Mouse (Mus musculus) E14TG2a.4 (cell line): ENCODE data around the gene BC005624.

Experiments
- H3K27me3 ChIP-seq: 2 replicates; pipeline ENCODE4 v1.6.1; 2014; ENCODE audit warnings: low read length, control low read depth; ENCODE audit not compliant: insufficient read depth
- H3K36me3 ChIP-seq: 2 replicates; pipeline ENCODE4 v1.6.1; 2014; ENCODE audit warnings: low read length, control low read depth; ENCODE audit not compliant: insufficient read depth
- H3K4me1 ChIP-seq: replicated peaks from 2 replicates; pipeline ENCODE4 v1.6.1; 2014; ENCODE audit warnings: low read depth, low read length, control low read depth
- H3K4me3 ChIP-seq: replicated peaks from 2 replicates; pipeline ENCODE4 v1.5.1; 2014; ENCODE audit warnings: mild to moderate bottlenecking, low read length
- H3K9me3 ChIP-seq: 2 replicates; pipeline ENCODE4 v1.6.1; 2014; ENCODE audit warnings: low read length, control low read depth
- CTCF ChIP-seq: conservative IDR thresholded peaks from 2 replicates; pipeline ENCODE4 v1.5.1; 2014; ENCODE audit warnings: low read length
- NANOG ChIP-seq: IDR thresholded peaks from 2 replicates; pipeline ENCODE4 v1.6.1; 2014; ENCODE audit warnings: borderline replicate concordance, low read length, mixed read lengths
- POU5F1 ChIP-seq: IDR thresholded peaks from 2 replicates; pipeline ENCODE4 v1.6.1; 2014; ENCODE audit warnings: low read length, borderline replicate concordance

The BC005624 gene

DNA sequence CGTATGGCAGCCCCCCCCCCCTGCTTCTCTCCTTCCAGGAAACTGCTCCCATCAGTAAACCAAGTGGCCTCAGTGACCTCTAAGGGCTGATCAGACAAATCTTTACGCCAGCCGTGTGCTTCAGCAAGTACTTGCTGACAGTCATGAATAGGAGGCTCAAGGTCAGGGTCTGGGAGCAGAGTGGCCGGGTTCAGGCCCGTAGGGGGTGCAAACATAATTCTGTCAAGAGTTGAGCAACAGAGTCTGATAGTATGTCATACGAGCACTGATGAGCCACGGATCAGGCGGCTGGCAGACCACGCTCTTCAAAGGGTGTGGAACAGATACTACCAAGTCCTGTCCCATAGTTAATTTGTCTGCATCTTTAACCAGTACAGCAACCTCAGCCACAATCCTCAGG lies 8.2 kb upstream of the BC005624 start:
- H3K4me3 ChIP-seq = no peak overlapping the region
- H3K9me3 ChIP-seq = 0 out of 2 replicates have a peak, but pooled peaks cover 5% of the 10 kb centered on the region
- H3K27me3 ChIP-seq = no peaks in the 10 kb centered on the region
- TF ChIP-seq CTCF = no peak
- no peak for TF ChIP-seq POU5F1
- no peak for TF ChIP-seq NANOG
- peaks cover 39% of the 10 kb centered on the region for H3K4me1 ChIP-seq
- peaks cover 7% of the 10 kb centered on the region; the same call in 1 of the 2 replicates for H3K36me3 ChIP-seq

DNA sequence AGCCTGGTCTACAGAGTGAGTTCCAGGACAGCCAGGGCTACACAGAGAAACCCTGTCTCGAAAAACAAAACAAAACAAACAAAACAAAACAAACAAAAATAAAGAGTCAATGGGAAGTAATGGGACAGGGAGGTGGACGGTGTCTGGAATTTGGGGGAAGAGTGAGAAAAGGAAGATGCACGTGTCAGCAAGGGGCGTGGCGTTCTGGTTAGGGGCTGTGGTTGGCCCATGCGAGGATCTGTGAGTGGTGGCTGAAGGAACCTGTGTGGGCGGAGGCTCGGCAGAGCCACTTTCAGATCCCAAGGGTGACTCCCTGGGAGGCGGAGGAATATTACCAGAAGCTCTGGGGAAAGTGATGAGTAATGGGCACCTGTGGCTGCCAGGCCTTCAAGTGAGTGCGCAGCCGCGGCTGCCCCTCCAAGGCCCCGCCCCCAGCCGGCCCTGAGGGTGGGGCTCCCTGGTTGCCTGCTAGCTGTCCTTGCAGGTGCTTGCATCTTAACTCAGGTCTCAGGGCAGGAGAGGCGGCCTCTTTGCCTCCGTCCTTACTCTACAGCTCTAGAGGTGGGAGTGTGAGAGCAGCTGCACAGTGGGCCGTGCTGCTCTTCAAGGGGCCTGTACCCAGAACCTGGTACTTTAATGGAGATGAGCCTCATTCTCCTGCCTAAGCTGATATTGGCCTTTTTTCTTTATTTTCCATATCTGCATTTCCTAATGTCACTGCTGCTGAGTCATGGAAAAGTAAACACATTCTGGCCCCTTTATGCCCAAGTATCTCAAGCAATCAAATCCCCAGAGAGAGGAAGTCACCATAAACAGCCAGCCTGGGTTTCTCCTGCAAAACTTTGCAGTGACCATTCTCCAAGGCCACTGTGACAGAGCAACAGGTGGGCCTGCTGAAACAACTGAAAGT lies 3.4 kb upstream of the BC005624 start:
- peaks cover 47% of the 10 kb centered on the region for H3K4me1 ChIP-seq
- H3K27me3 ChIP-seq = no peaks in the 10 kb centered on the region
- peak overlapping the region; percentile 54 for H3K4me3 ChIP-seq
- H3K9me3 ChIP-seq = no peaks in the 10 kb centered on the region
- TF ChIP-seq POU5F1 (no peak), CTCF (no peak), NANOG (no peak)
- peaks cover 19% of the 10 kb centered on the region for H3K36me3 ChIP-seq

DNA sequence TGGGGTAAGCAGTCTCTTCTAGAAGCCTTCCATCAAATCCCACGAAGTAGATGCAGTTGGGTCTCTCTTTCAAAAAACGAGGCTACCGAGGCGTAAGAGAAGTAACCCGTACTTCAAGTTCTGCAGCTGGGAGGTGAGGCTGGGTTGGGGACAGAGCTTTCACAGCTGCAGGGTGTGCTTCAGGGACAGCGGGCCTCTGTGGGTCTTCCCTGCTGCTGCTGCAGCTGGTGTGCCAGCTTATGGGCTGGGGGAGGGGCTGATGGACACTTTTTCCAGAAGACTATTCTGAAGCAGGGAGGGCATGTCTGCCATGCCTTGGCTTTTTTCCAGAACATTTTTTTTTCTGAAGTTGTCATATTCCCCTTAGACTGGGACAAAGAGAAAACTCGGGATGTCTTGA lies 1.0 kb upstream of the BC005624 start:
- peaks cover 39% of the 10 kb centered on the region for H3K36me3 ChIP-seq
- peaks cover 44% of the 10 kb centered on the region for H3K4me1 ChIP-seq
- TF ChIP-seq NANOG = no peak
- TF ChIP-seq CTCF = no peak
- no peak for TF ChIP-seq POU5F1
- H3K4me3 ChIP-seq = peak overlapping the region; percentile 99
- no peaks in the 10 kb centered on the region for H3K9me3 ChIP-seq
- no peaks in the 10 kb centered on the region for H3K27me3 ChIP-seq

DNA sequence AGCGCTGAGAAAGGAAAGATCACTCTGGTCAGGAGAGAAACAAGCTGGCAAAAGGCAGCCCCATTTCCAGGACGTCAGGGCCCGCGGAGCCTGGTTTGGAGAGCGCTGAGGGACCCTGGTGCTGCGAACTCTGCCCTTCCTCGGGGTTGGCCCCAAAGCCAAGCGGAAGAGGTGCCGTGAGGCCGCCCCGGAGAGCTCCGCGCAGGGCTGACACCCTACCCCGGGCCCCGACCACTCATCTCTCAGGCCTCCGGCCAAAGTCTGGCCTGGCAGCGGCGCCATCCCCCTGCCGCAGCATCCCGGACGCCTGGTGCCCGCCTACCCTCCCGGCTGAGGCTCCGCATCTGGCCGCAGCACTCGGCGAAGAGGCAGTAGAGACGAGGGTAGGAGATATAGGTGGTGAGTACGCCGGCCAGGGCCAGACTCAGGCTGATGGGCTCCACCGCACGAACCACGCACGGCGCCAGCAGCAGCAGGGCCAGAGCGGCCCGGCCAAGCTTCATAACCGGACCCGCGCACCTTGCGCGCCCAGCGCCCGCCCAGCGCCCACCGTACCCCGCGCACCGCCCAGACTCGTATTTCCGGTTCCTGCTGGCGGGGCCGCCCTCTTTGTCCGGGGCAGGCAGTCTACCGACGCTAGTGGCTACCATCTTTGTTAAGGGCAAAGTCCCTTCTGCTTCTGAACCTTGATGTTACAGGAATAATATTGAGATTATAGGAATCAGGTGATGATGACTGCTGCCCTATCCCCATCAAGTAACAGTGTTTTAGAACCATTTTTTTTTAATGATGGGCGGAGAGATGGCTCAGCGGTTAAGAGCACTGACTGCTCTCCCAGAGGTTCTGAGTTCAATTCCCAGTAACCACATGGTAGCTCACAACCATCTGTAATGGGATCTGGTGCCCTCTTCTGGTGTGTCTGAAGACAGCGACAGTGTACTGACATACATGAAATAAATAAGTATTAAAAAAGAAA lies 14.4 kb downstream of the BC005624 start, which contains the start of gene Tor1a:
Gene Tor1a, minus strand, starts transcription at position 582 of the 976 bp plus-strand sequence.
- peaks cover 41% of the 10 kb centered on the region for H3K4me1 ChIP-seq
- H3K9me3 ChIP-seq = no peaks in the 10 kb centered on the region
- H3K27me3 ChIP-seq = no peaks in the 10 kb centered on the region
- TF ChIP-seq CTCF = peak; percentile 17; the same call in 1 of the 2 replicates
- TF ChIP-seq NANOG = no peak
- H3K36me3 ChIP-seq = peaks cover 59% of the 10 kb centered on the region
- H3K4me3 ChIP-seq = peak within 1 kb of the TSS; percentile 98

DNA sequence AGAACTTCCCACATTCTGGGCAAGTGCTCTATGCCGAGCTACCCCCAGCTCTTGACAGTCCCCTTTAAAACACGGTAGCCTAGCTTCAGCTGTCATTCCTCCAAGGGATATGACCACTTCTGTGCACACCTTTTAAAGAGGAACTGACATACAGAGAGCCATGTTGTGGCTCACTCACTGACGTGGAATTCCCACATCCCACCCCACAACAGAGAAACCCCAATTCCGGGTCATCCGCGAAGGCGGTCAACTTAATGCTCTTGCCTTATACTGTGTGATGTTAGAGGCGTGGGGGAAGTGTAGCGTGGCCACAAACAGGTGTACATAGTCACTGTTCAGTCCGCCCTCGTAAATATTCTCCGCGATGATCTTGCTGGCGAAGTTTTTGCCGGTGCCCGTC lies 15.2 kb downstream of the BC005624 start:
- peaks cover 49% of the 10 kb centered on the region for H3K4me1 ChIP-seq
- no peak for TF ChIP-seq NANOG
- no peak for TF ChIP-seq POU5F1
- no peak for TF ChIP-seq CTCF
- no peaks in the 10 kb centered on the region for H3K27me3 ChIP-seq
- H3K9me3 ChIP-seq = no peaks in the 10 kb centered on the region
- peaks cover 62% of the 10 kb centered on the region for H3K36me3 ChIP-seq
- peak overlapping the region; percentile 98 for H3K4me3 ChIP-seq

DNA sequence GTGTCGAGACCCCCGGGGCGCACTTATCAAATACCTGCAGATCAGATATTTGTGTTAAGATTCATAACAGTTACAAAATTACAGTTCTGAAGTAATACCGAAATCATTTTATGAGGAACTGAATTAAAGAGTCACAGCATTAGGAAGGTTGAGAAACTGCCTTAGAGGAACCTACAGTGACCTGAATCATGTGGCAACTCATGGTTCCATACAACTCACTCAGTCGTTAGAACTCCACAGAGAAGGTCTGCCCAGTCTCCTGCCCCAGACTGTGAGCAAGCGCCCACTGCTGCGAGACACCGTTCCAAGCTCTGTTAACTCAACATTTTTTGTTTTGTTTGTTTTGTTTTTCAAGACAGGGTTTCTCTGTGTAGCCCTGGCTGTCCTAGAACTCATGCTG lies 16.4 kb downstream of the BC005624 start:
- no peaks in the 10 kb centered on the region for H3K27me3 ChIP-seq
- H3K4me3 ChIP-seq = no peak overlapping the region
- TF ChIP-seq CTCF (no peak), POU5F1 (no peak), NANOG (no peak)
- H3K9me3 ChIP-seq = no peaks in the 10 kb centered on the region
- peaks cover 61% of the 10 kb centered on the region for H3K4me1 ChIP-seq
- H3K36me3 ChIP-seq = peaks cover 67% of the 10 kb centered on the region

DNA sequence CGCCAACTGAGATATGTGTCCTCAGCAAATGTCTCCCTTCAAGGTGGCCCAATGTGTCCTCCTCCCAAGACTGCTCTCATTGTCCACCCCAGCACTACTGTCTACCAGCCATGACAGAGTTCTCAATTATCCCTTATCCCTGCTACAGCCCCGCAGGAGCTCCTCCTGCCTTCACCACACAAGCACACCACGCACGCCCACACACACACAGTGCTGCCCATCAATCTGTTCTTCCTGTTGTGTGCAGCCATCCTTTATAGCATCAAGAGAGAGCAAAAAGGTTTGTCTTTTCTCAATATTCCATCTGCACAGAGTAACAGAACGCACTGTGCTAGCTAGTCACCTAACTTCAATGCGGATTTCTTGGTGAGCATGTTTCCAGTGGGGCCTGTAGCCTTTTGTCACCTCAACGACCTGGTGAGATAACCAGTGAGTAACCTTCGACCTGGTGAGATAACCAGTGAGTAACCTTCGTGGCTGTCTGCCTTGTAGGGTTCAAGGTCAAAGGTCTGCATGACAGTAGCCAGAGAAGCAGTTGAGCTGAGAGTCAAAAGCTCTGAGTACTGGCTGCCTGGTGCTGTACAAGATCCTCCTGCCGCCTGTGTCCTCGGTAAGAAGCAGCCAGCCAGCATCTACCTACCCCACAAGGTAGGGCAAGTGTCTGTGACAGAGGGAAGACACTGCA lies 19.3 kb downstream of the BC005624 start:
- Histone ChIP-seq H3K36me3 (peaks cover 88% of the 10 kb centered on the region), H3K4me3 (no peak overlapping the region), H3K27me3 (no peaks in the 10 kb centered on the region), H3K9me3 (no peaks in the 10 kb centered on the region), H3K4me1 (peaks cover 83% of the 10 kb centered on the region)
- no peak for TF ChIP-seq POU5F1
- no peak for TF ChIP-seq CTCF
- no peak for TF ChIP-seq NANOG
